Mouse (Mus musculus): ENCODE data around the gene Tob1.

The Tob1 gene

GRCm38 (mm10) chr11:94229207-94229960 lies 18.1 kb downstream of the Tob1 start:
- no peak for DNase-seq (ENCODE audit: low spot score in 2 of 2)

- no peak for DNase-seq (ENCODE audit: low spot score in 2 of 2)
These were observed 19.0 kb downstream of the Tob1 start for GRCm38 (mm10) chr11:94230244-94230643.

- DNase-seq (ENCODE audit: low spot score in 2 of 2), result no peak
These were observed 20.7 kb downstream of the Tob1 start for GRCm38 (mm10) chr11:94231821-94232552.

- no peak for DNase-seq (ENCODE audit: low spot score in 2 of 2)
These were observed 22.2 kb downstream of the Tob1 start for GRCm38 (mm10) chr11:94233405-94233804.

GRCm38 (mm10) chr11:94234380-94234779 lies 23.1 kb downstream of the Tob1 start:
- peak in 1 of 2 experiments; percentile 57 for DNase-seq (ENCODE audit: low spot score in 2 of 2)

- DNase-seq (ENCODE audit: low spot score in 2 of 2), result peak in 1 of 2 experiments; percentile 56
These were observed 23.6 kb downstream of the Tob1 start for GRCm38 (mm10) chr11:94234857-94235256.

- peak; percentile 55 to 79 for DNase-seq (ENCODE audit: low spot score in 2 of 2)
These were observed 24.8 kb downstream of the Tob1 start for GRCm38 (mm10) chr11:94236074-94236473.

- DNase-seq (ENCODE audit: low spot score in 2 of 2), result peak in 1 of 2 experiments; percentile 56
These were observed 27.5 kb downstream of the Tob1 start for GRCm38 (mm10) chr11:94238786-94239185.

- DNase-seq (ENCODE audit: low spot score in 2 of 2), result peak in 1 of 2 experiments; percentile 57
These were observed 28.5 kb downstream of the Tob1 start for GRCm38 (mm10) chr11:94239706-94240105.

GRCm38 (mm10) chr11:94242760-94243421 lies 31.6 kb downstream of the Tob1 start:
- DNase-seq (ENCODE audit: low spot score in 2 of 2), result peak in 1 of 2 experiments; percentile 61

GRCm38 (mm10) chr11:94243422-94244180 lies 32.3 kb downstream of the Tob1 start:
- peak in 1 of 2 experiments; percentile 61 for DNase-seq (ENCODE audit: low spot score in 2 of 2)

- no peak for DNase-seq (ENCODE audit: low spot score in 2 of 2)
These were observed 33.1 kb downstream of the Tob1 start for GRCm38 (mm10) chr11:94244385-94244784.

- DNase-seq (ENCODE audit: low spot score in 2 of 2), result no peak
These were observed 34.9 kb downstream of the Tob1 start, which contains the start of gene Wfikkn2 for GRCm38 (mm10) chr11:94245955-94246788. Wfikkn2 (minus strand) TSS chr11:94246005.

GRCm38 (mm10) chr11:94246789-94247061 lies 35.5 kb downstream of the Tob1 start:
- DNase-seq (ENCODE audit: low spot score in 2 of 2), result no peak

GRCm38 (mm10) chr11:94253156-94253555 lies 41.9 kb downstream of the Tob1 start:
- no peak for DNase-seq (ENCODE audit: low spot score in 2 of 2)

- DNase-seq (ENCODE audit: low spot score in 2 of 2), result no peak
These were observed 42.4 kb downstream of the Tob1 start for GRCm38 (mm10) chr11:94253691-94254090.

- DNase-seq (ENCODE audit: low spot score in 2 of 2), result no peak
These were observed 44.5 kb downstream of the Tob1 start for GRCm38 (mm10) chr11:94255733-94256132.

- no peak for DNase-seq (ENCODE audit: low spot score in 2 of 2)
These were observed 46.7 kb downstream of the Tob1 start for GRCm38 (mm10) chr11:94257987-94258386.

GRCm38 (mm10) chr11:94259814-94260213 lies 48.6 kb downstream of the Tob1 start:
- no peak for DNase-seq (ENCODE audit: low spot score in 2 of 2)

GRCm38 (mm10) chr11:94261585-94262370 lies 50.5 kb downstream of the Tob1 start:
- DNase-seq (ENCODE audit: low spot score in 2 of 2), result peak in 1 of 2 experiments; percentile 27

Data from spleen, postnatal 4 days (tissue).